Mouse (Mus musculus) CH12.LX (cell line): ENCODE data around the gene Rab15.

Source experiments
- BHLHE40 ChIP-seq: IDR thresholded peaks from 2 replicates; pipeline ENCODE4 v1.6.1; 2011; ENCODE audit warnings: mild to moderate bottlenecking, low read depth, low read length, improper control_type of control experiment
- CTCF ChIP-seq, 2 experiments: IDR thresholded peaks in 1 of 2; conservative IDR thresholded peaks in 1 of 2; 2 replicates each; pipeline ENCODE4 v1.5.1; 2011 to 2012; ENCODE audit warnings: low read depth in 2 of 2, low read length in 2 of 2, improper control_type of control experiment in 1 of 2, inconsistent platforms in 1 of 2, mild to moderate bottlenecking in 1 of 2, moderate library complexity in 1 of 2
- EP300 ChIP-seq: IDR thresholded peaks from 2 replicates; pipeline ENCODE4 v1.6.1; 2011; ENCODE audit warnings: low read length, improper control_type of control experiment
- KAT2A ChIP-seq: IDR thresholded peaks from 2 replicates; pipeline ENCODE4 v1.6.1; 2012; ENCODE audit warnings: low read length, improper control_type of control experiment, inconsistent platforms; ENCODE audit not compliant: insufficient replicate concordance
- MAFK ChIP-seq: IDR thresholded peaks from 2 replicates; pipeline ENCODE4 v1.6.1; 2011; ENCODE audit warnings: low read length, improper control_type of control experiment; ENCODE audit not compliant: insufficient replicate concordance
- NRF1 ChIP-seq: IDR thresholded peaks from 2 replicates; pipeline ENCODE4 v1.6.1; 2014; ENCODE audit warnings: low read depth, mild to moderate bottlenecking, inconsistent platforms, low read length, improper control_type of control experiment, moderate library complexity
- POLR2A ChIP-seq: IDR thresholded peaks from 2 replicates; pipeline ENCODE4 v1.6.1; 2011; ENCODE audit warnings: low read depth, mild to moderate bottlenecking, improper control_type of control experiment, low read length
- SMC3 ChIP-seq: IDR thresholded peaks from 2 replicates; pipeline ENCODE4 v1.6.1; 2011; ENCODE audit warnings: low read depth, low read length, improper control_type of control experiment
- UBTF ChIP-seq: IDR thresholded peaks from 2 replicates; pipeline ENCODE4 v1.6.1; 2012; ENCODE audit warnings: low read depth, mild to moderate bottlenecking, inconsistent platforms, low read length, improper control_type of control experiment, moderate library complexity
- ZC3H11A ChIP-seq: IDR thresholded peaks from 2 replicates; pipeline ENCODE4 v1.6.1; 2012; ENCODE audit warnings: low read depth, mild to moderate bottlenecking, inconsistent platforms, low read length, improper control_type of control experiment

DNA sequence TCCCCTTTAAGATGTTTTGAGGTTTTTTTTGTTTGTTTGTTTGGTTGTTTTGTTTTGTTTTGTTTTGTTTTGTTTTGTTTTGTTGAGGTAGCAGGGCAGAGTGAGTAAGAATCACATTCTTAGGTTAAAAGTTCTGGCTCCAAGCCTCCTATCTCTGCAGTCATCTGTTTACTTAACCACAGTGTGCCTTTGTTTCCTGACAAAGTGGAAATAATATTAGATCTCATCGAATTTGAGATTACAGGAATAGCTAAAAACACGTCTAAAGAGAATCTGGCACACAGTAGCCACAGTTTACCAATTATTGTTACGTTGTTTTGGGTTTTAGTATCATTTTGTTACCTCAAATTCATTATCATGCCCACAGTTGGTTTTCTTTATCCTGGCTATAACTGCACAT, 48.1 kb downstream of the Rab15 start:
- no peak for TF ChIP-seq BHLHE40
- TF ChIP-seq CTCF (conservative IDR thresholded peaks at IDR 0.05 in 1 of 2, IDR thresholded peaks at IDR 0.05 in 1 of 2; ENCODE audit: low read depth in 2 of 2, low read length in 2 of 2), result no peak
- no peak for TF ChIP-seq SMC3
- no peak for TF ChIP-seq POLR2A
- no peak for TF ChIP-seq EP300
- no peak for TF ChIP-seq KAT2A
- TF ChIP-seq MAFK, result no peak
- TF ChIP-seq NRF1, result no peak
- no peak for TF ChIP-seq ZC3H11A
- TF ChIP-seq UBTF, result no peak
